Mouse (Mus musculus) adrenal gland, postnatal 36 days (tissue): ENCODE results near the gene Ube2o. TPM values are rescaled to one million over a fixed set of nuclear protein-coding genes. Genes with fewer than 3 reads are reported as not detected.

Experiments used
- DNase-seq, 2 experiments: peaks; one replicate each; pipeline ENCODE4 v3.0.0; 2021; ENCODE audit warnings: mixed read lengths in 1 of 2
- total RNA-seq, 2 experiments: library from RNA; stranded (reverse); gene quantifications; 2 replicates each; pipeline ENCODE4 v1.2.3; 2021

Ube2o gene
- total RNA-seq, 2 experiments from 2014 or later: 26.6 to 29.3 TPM

GRCm38 (mm10) chr11:116580711-116581375, 404 bp downstream of the Ube2o start:
- peak; percentile 69 to 76 for DNase-seq

- DNase-seq: no peak
These were observed 1.1 kb downstream of the Ube2o start for GRCm38 (mm10) chr11:116580031-116580652.

GRCm38 (mm10) chr11:116579280-116579679, 2.0 kb downstream of the Ube2o start:
- DNase-seq: no peak

- peak; percentile 65 to 69 for DNase-seq
These were observed 5.9 kb downstream of the Ube2o start for GRCm38 (mm10) chr11:116575396-116575795.

- no peak for DNase-seq
These were observed 6.3 kb downstream of the Ube2o start for GRCm38 (mm10) chr11:116574982-116575381.

GRCm38 (mm10) chr11:116574486-116574885, 6.8 kb downstream of the Ube2o start:
- peak in 1 of 2 experiments; percentile 35 for DNase-seq

GRCm38 (mm10) chr11:116572756-116573543, 8.3 kb downstream of the Ube2o start:
- peak in 1 of 2 experiments; percentile 31 for DNase-seq

- DNase-seq: peak; percentile 83 to 89
These were observed 9.2 kb downstream of the Ube2o start for GRCm38 (mm10) chr11:116571767-116572679.

GRCm38 (mm10) chr11:116570821-116571220, 10.4 kb downstream of the Ube2o start:
- no peak for DNase-seq

GRCm38 (mm10) chr11:116567531-116567930, 13.7 kb downstream of the Ube2o start:
- no peak for DNase-seq

- no peak for DNase-seq
These were observed 15.8 kb downstream of the Ube2o start for GRCm38 (mm10) chr11:116565283-116566041.

GRCm38 (mm10) chr11:116556308-116556707, 24.9 kb downstream of the Ube2o start:
- no peak for DNase-seq

GRCm38 (mm10) chr11:116555572-116555971, 25.7 kb downstream of the Ube2o start:
- DNase-seq: no peak

GRCm38 (mm10) chr11:116554171-116554878, 26.9 kb downstream of the Ube2o start:
- peak; percentile 31 to 45 for DNase-seq

- no peak for DNase-seq
These were observed 29.1 kb downstream of the Ube2o start for GRCm38 (mm10) chr11:116552194-116552593.

GRCm38 (mm10) chr11:116550748-116551147, 30.5 kb downstream of the Ube2o start:
- DNase-seq: no peak

- no peak for DNase-seq
These were observed 31.8 kb downstream of the Ube2o start for GRCm38 (mm10) chr11:116549273-116550038.

- no peak for DNase-seq
These were observed 32.5 kb downstream of the Ube2o start for GRCm38 (mm10) chr11:116548780-116549179.

- no peak for DNase-seq
These were observed 33.8 kb downstream of the Ube2o start for GRCm38 (mm10) chr11:116547296-116548060.
